Mouse (Mus musculus) limb, embryonic 15.5 days (tissue): ENCODE results near the gene Nlrc5. TPM values are rescaled to one million over a fixed set of nuclear protein-coding genes. Genes with fewer than 3 reads are reported as not detected.
"Not testable (repeated sequence)": the region's sequence is repeated elsewhere in the genome, so short reads cannot be mapped to it uniquely, and the experiment has no call there.

Experiments
- ATAC-seq: fragments of 200-750 bp; cut with Nextera tagmentation; 2 replicates; pipeline ENCODE4 v1.8.0; 2017; ENCODE audit warnings: low read depth, moderate TSS enrichment; ENCODE audit not compliant: insufficient number of reproducible peaks, low FRiP score, low TSS enrichment
- H3K27ac ChIP-seq: fragments of 300-500 bp; sonication (generic); 2 replicates; pipeline ENCODE4 v1.5.1; 2015; ENCODE audit warnings: moderate library complexity, mild to moderate bottlenecking, inconsistent platforms
- H3K27me3 ChIP-seq: fragments of 300-500 bp; sonication (generic); 2 replicates; pipeline ENCODE4 v1.6.1; 2015; ENCODE audit warnings: inconsistent platforms
- H3K36me3 ChIP-seq: fragments of 300-500 bp; sonication (generic); 2 replicates; pipeline ENCODE4 v1.6.1; 2015; ENCODE audit warnings: inconsistent platforms
- H3K4me1 ChIP-seq: fragments of 300-500 bp; sonication (generic); 2 replicates; pipeline ENCODE4 v1.6.1; 2015; ENCODE audit warnings: inconsistent platforms
- H3K4me2 ChIP-seq: fragments of 300-500 bp; sonication (generic); 2 replicates; pipeline ENCODE4 v1.6.1; 2015; ENCODE audit warnings: mild to moderate bottlenecking, inconsistent platforms
- H3K4me3 ChIP-seq: fragments of 300-500 bp; sonication (generic); 2 replicates; pipeline ENCODE4 v1.5.1; 2015; ENCODE audit warnings: mild to moderate bottlenecking, inconsistent platforms
- H3K9ac ChIP-seq: fragments of 300-500 bp; sonication (generic); 2 replicates; pipeline ENCODE4 v1.6.1; 2015; ENCODE audit warnings: inconsistent platforms
- H3K9me3 ChIP-seq: fragments of 300-500 bp; sonication (generic); 2 replicates; pipeline ENCODE4 v1.6.1; 2016; ENCODE audit warnings: inconsistent platforms
- WGBS: fragments of 180-500 bp; shearing (Covaris S2); methylation state at CpG from one replicate; pipeline ENCODE4 v1.1.7; 2015; 5-methylcytosine and 5-hydroxymethylcytosine counted together
- polyA plus RNA-seq: library from polyadenylated mRNA; unstranded; fragments of >200 nt; fragmentation: Nextera tagmentation; extraction: Ambion mirVana; gene quantifications from 2 replicates; pipeline ENCODE4 v1.2.1, GENCODE M21; 2015

The Nlrc5 gene
- polyA plus RNA-seq, 1 experiment from 2014 or later = 0.76 TPM

DNA sequence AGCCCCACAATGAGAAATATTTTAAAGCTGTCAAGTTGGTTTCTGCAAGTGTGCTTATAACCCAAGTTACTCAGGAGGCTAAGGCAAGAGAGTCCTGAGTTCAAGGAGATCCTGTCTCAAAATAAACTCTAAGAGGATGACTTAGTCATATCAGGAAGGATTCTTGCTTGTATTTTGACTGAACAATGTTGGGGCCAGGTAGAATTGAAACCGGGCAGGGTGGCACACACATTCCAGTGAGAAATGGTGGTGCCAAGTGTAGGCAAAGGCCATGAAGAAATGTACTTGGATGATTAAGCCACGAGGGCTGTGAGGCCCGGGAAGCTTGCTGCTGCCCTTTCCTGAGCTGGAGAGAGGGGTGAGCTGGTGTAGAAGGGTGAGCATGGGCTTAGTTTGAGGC lies 13.0 kb downstream of the Nlrc5 start:
- Histone ChIP-seq H3K9ac (no peak overlapping the region), H3K4me2 (no peak overlapping the region), H3K27ac (no peak overlapping the region), H3K9me3 (no peaks in the 10 kb centered on the region), H3K4me3 (no peak overlapping the region), H3K4me1 (no peaks in the 10 kb centered on the region), H3K36me3 (no peaks in the 10 kb centered on the region), H3K27me3 (no peaks in the 10 kb centered on the region)
- no peak for ATAC-seq
- 83% methylated on average over 3 of the region's 3 CpGs for WGBS

GRCm38 (mm10) chr8:94447583-94448324 lies 13.6 kb downstream of the Nlrc5 start:
- H3K27ac ChIP-seq = no peak overlapping the region
- H3K9ac ChIP-seq = no peak overlapping the region
- 59% methylated on average over 7 of the region's 7 CpGs for WGBS
- no peak for ATAC-seq
- H3K4me2 ChIP-seq = no peak overlapping the region
- no peaks in the 10 kb centered on the region for H3K9me3 ChIP-seq
- no peaks in the 10 kb centered on the region for H3K4me1 ChIP-seq
- H3K36me3 ChIP-seq = no peaks in the 10 kb centered on the region
- H3K27me3 ChIP-seq = no peaks in the 10 kb centered on the region
- no peak overlapping the region for H3K4me3 ChIP-seq

- not testable (repeated sequence) for H3K9ac ChIP-seq, H3K4me3 ChIP-seq, H3K27ac ChIP-seq, H3K27me3 ChIP-seq, H3K4me1 ChIP-seq, H3K9me3 ChIP-seq, H3K4me2 ChIP-seq, H3K36me3 ChIP-seq, ATAC-seq
- 88% methylated on average over 15 of the region's 15 CpGs for WGBS
These were observed 18.8 kb downstream of the Nlrc5 start for GRCm38 (mm10) chr8:94452991-94453390.

GRCm38 (mm10) chr8:94453868-94454488 lies 19.8 kb downstream of the Nlrc5 start:
- Histone ChIP-seq H3K27ac (no peak overlapping the region), H3K27me3 (no peaks in the 10 kb centered on the region), H3K36me3 (no peaks in the 10 kb centered on the region), H3K4me2 (no peak overlapping the region), H3K9me3 (no peaks in the 10 kb centered on the region), H3K9ac (no peak overlapping the region), H3K4me3 (no peak overlapping the region), H3K4me1 (no peaks in the 10 kb centered on the region)
- no peak for ATAC-seq
- WGBS = 77% methylated on average over 6 of the region's 6 CpGs

GRCm38 (mm10) chr8:94454905-94455304 lies 20.7 kb downstream of the Nlrc5 start:
- 85% methylated on average over 5 of the region's 5 CpGs for WGBS
- Histone ChIP-seq H3K9ac (no peak overlapping the region), H3K9me3 (no peaks in the 10 kb centered on the region), H3K4me3 (no peak overlapping the region), H3K4me2 (no peak overlapping the region), H3K36me3 (no peaks in the 10 kb centered on the region), H3K27ac (no peak overlapping the region), H3K27me3 (no peaks in the 10 kb centered on the region), H3K4me1 (no peaks in the 10 kb centered on the region)
- no peak for ATAC-seq

GRCm38 (mm10) chr8:94456071-94456470 lies 21.9 kb downstream of the Nlrc5 start:
- no peak overlapping the region for H3K9ac ChIP-seq
- H3K27ac ChIP-seq = no peak overlapping the region
- no peak overlapping the region for H3K4me3 ChIP-seq
- H3K4me1 ChIP-seq = no peaks in the 10 kb centered on the region
- 89% methylated on average over 5 of the region's 5 CpGs for WGBS
- H3K9me3 ChIP-seq = no peaks in the 10 kb centered on the region
- no peak for ATAC-seq
- no peaks in the 10 kb centered on the region for H3K36me3 ChIP-seq
- no peaks in the 10 kb centered on the region for H3K27me3 ChIP-seq
- H3K4me2 ChIP-seq = no peak overlapping the region

- Histone ChIP-seq H3K9me3 (no peaks in the 10 kb centered on the region), H3K4me3 (no peak overlapping the region), H3K4me2 (no peak overlapping the region), H3K27ac (no peak overlapping the region), H3K9ac (no peak overlapping the region), H3K4me1 (no peaks in the 10 kb centered on the region), H3K36me3 (no peaks in the 10 kb centered on the region), H3K27me3 (no peaks in the 10 kb centered on the region)
- 56% methylated on average over 2 of the region's 2 CpGs for WGBS
- no peak for ATAC-seq
These were observed 24.4 kb downstream of the Nlrc5 start for GRCm38 (mm10) chr8:94458567-94458966.

GRCm38 (mm10) chr8:94469656-94470055 lies 35.5 kb downstream of the Nlrc5 start:
- no peak overlapping the region for H3K9ac ChIP-seq
- H3K27me3 ChIP-seq = no peaks in the 10 kb centered on the region
- 68% methylated on average over 5 of the region's 5 CpGs for WGBS
- H3K9me3 ChIP-seq = no peaks in the 10 kb centered on the region
- H3K4me3 ChIP-seq = no peak overlapping the region
- no peak overlapping the region for H3K4me2 ChIP-seq
- no peak for ATAC-seq
- H3K36me3 ChIP-seq = no peaks in the 10 kb centered on the region
- no peaks in the 10 kb centered on the region for H3K4me1 ChIP-seq
- no peak overlapping the region for H3K27ac ChIP-seq

- Histone ChIP-seq H3K4me3 (no peak overlapping the region), H3K36me3 (no peaks in the 10 kb centered on the region), H3K4me2 (no peak overlapping the region), H3K27me3 (no peaks in the 10 kb centered on the region), H3K27ac (no peak overlapping the region), H3K9me3 (no peaks in the 10 kb centered on the region), H3K9ac (no peak overlapping the region), H3K4me1 (no peaks in the 10 kb centered on the region)
- WGBS = 72% methylated on average over 2 of the region's 2 CpGs
- ATAC-seq = no peak
These were observed 36.6 kb downstream of the Nlrc5 start for GRCm38 (mm10) chr8:94470794-94471193.

DNA sequence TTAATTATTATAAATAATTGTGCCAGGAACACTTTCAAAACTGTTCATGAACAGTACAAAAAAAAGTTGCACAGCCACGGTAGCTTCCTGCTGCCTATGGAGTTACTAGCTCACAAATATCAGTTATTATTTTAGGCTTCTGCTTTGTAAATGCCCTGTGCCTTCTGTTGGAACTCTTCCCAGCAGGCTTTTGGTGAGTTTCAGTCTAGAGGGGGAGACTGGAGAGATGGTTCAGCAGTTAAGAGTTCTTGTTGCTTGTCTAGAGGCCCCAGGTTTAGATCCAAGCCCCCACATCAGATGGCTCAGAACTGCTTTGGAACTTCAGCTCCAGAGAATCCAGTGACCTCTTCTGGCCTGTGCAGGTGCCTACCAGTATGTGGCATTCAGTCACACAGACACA lies 37.1 kb downstream of the Nlrc5 start:
- ATAC-seq = no peak
- Histone ChIP-seq H3K36me3 (no peaks in the 10 kb centered on the region), H3K4me3 (no peak overlapping the region), H3K4me1 (no peaks in the 10 kb centered on the region), H3K4me2 (no peak overlapping the region), H3K9ac (no peak overlapping the region), H3K27ac (no peak overlapping the region), H3K27me3 (no peaks in the 10 kb centered on the region), H3K9me3 (no peaks in the 10 kb centered on the region)
- 83% methylated on average over 1 of the region's 1 CpGs for WGBS

- no peak overlapping the region for H3K4me3 ChIP-seq
- no peaks in the 10 kb centered on the region for H3K9me3 ChIP-seq
- no peak overlapping the region for H3K4me2 ChIP-seq
- H3K27ac ChIP-seq = no peak overlapping the region
- ATAC-seq = no peak
- WGBS = 85% methylated on average over 8 of the region's 8 CpGs
- H3K36me3 ChIP-seq = no peaks in the 10 kb centered on the region
- H3K27me3 ChIP-seq = no peaks in the 10 kb centered on the region
- H3K4me1 ChIP-seq = no peaks in the 10 kb centered on the region
- no peak overlapping the region for H3K9ac ChIP-seq
These were observed 38.6 kb downstream of the Nlrc5 start for GRCm38 (mm10) chr8:94472741-94473140.

DNA sequence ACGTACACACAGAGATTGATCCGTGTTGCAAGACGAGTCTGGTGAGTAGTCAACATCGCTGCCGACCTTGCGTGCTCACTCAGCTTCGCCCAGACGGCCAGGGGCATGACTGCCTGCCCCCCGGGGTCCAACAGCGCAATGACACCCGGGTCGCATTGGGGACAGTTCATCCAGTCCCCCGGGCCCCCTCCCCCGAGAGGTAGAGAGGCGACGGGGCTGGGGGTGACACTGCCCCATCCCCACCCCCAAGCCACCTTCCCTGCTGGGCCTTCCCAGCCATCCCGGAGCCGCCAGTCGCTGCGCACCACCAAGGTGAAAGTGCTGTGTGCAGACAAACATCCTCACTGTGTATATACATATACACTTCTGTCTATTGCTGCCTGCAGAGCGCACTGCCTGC lies 39.3 kb downstream of the Nlrc5 start:
- H3K27ac ChIP-seq = no peak overlapping the region
- no peak overlapping the region for H3K4me2 ChIP-seq
- WGBS = 78% methylated on average over 21 of the region's 21 CpGs
- no peaks in the 10 kb centered on the region for H3K4me1 ChIP-seq
- H3K9ac ChIP-seq = no peak overlapping the region
- H3K4me3 ChIP-seq = no peak overlapping the region
- no peaks in the 10 kb centered on the region for H3K9me3 ChIP-seq
- no peak for ATAC-seq
- H3K36me3 ChIP-seq = no peaks in the 10 kb centered on the region
- H3K27me3 ChIP-seq = no peaks in the 10 kb centered on the region
